Mouse (Mus musculus) MEL (cell line): ENCODE results near the gene Rcan1.

ENCODE experiments used
- CTCF ChIP-seq, 3 experiments: IDR thresholded peaks in 2 of 3; conservative IDR thresholded peaks in 1 of 3; 2 replicates each; pipeline ENCODE4 v1.5.1; 2011 to 2012; ENCODE audit warnings: low read length in 3 of 3, low read depth in 2 of 3, mild to moderate bottlenecking in 2 of 3, improper control_type of control experiment in 1 of 3, inconsistent platforms in 1 of 3, mixed read lengths in 1 of 3, moderate library complexity in 1 of 3; ENCODE audit not compliant: control insufficient read depth in 1 of 3, insufficient read depth in 1 of 3, poor library complexity in 1 of 3, severe bottlenecking in 1 of 3
- HCFC1 ChIP-seq: IDR thresholded peaks from 2 replicates; pipeline ENCODE4 v1.6.1; 2012; ENCODE audit warnings: low read depth, mild to moderate bottlenecking, inconsistent platforms, low read length, improper control_type of control experiment, moderate library complexity
- JUND ChIP-seq: IDR thresholded peaks from 2 replicates; pipeline ENCODE4 v1.6.1; 2011; ENCODE audit warnings: low read depth, mild to moderate bottlenecking, improper control_type of control experiment, low read length
- MAFK ChIP-seq: IDR thresholded peaks from 2 replicates; pipeline ENCODE4 v1.6.1; 2011; ENCODE audit warnings: low read depth, mild to moderate bottlenecking, low read length, improper control_type of control experiment, borderline replicate concordance
- POLR2A ChIP-seq, 2 experiments: IDR thresholded peaks; 2 replicates each; pipeline ENCODE4 v1.6.1; 2011 to 2012; ENCODE audit warnings: low read length in 2 of 2, mild to moderate bottlenecking in 2 of 2, control low read depth in 1 of 2, improper control_type of control experiment in 1 of 2, low read depth in 1 of 2, moderate library complexity in 1 of 2; ENCODE audit not compliant: control insufficient read depth in 1 of 2, insufficient read depth in 1 of 2, poor library complexity in 1 of 2
- SIN3A ChIP-seq: IDR thresholded peaks from 2 replicates; pipeline ENCODE4 v1.6.1; 2012; ENCODE audit warnings: low read length, improper control_type of control experiment, inconsistent platforms

DNA sequence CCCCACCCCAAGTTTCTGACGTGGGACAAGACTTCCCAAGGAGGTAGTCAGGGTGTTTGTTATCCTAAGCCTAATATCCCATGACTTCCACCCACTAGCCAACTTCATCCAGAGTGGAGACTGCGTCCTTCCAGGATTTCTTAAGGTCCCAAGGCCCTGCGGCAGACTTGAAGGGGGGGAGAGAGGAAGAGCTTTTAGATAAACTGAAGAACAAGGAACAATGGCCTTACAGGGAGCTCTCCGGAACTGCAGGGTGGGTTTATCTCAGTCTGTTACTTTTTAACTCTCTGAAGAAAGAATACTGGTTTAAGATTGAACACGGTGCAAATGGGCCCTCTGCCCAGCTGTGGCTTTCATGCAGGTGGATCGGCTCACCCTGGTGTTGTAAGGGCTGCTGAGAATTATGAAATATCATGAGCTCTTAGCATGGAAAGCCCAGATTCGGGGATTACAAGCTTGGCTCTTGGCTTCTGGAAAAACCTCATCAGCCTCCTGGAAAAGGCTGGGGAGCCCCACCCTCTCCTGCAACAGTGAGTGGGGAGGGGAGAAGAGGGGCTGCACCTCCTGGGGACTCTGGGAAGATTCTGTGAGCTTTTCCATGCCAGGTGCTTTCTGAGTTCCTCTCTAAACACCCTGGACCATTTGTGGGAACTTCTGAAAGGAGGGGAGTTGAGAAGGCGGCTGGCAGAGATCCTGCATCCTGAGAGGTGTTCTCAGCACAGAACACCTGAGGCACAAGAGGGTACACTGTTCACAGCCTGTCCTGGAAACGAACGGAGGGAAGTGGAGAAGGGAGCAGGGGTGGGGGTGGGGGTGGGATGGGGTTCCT is 72.7 kb downstream of the Rcan1 start:
- no peak for TF ChIP-seq HCFC1
- no peak for TF ChIP-seq POLR2A (IDR thresholded peaks at IDR 0.05; ENCODE audit: control insufficient read depth in 1 of 2, insufficient read depth in 1 of 2, low read depth in 1 of 2, low read length in 2 of 2, poor library complexity in 1 of 2)
- TF ChIP-seq CTCF (IDR thresholded peaks at IDR 0.05 in 2 of 3, conservative IDR thresholded peaks at IDR 0.05 in 1 of 3; ENCODE audit: control insufficient read depth in 1 of 3, insufficient read depth in 1 of 3, low read depth in 2 of 3, low read length in 3 of 3, poor library complexity in 1 of 3, severe bottlenecking in 1 of 3), result no peak
- TF ChIP-seq MAFK, result no peak
- no peak for TF ChIP-seq JUND
- TF ChIP-seq SIN3A, result no peak
